Mouse (Mus musculus): Measurements from ENCODE around the gene Lrrc17.
"Not testable (repeated sequence)": the region's sequence is repeated elsewhere in the genome, so short reads cannot be mapped to it uniquely, and the experiment has no call there.

Lrrc17 gene

DNA sequence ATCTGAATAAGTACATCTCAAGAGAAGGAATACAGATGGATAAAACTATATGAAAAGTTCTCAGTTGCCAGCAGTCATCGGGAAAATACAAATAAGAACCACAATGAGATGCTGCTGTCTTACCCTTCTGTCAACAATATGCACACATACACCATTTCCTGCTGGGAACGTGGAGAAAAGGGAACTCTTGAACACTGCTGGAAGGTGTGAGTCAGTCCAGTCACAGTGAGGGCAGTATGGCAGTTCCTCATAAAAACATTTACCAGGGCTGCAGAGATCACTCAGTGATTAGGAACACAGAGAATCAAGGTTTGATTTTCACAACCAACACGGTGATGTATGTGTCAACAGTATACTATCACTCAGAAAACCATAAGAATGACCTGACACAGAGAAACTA lies 67.6 kb downstream of the Lrrc17 start:
- DNase-seq, result no peak

DNA sequence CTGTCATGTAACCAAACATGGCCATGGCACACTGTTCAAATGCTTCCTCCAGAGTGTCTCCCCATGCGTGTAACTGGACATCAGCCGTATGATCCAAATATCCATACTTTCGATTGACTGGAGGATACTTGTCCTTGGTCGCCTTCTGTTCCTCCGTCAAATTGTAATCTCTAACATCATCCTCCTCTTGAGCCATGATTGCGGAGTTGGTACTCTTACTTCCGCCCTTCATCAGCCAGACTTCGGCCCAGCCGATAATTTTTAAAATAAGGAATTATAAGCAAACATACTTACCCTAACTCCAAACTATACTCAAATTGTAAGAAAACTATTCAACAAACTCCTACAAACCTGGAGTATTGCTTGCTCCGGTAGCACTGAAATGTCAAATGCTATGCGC lies 70.9 kb downstream of the Lrrc17 start:
- not testable (repeated sequence) for DNase-seq

DNA sequence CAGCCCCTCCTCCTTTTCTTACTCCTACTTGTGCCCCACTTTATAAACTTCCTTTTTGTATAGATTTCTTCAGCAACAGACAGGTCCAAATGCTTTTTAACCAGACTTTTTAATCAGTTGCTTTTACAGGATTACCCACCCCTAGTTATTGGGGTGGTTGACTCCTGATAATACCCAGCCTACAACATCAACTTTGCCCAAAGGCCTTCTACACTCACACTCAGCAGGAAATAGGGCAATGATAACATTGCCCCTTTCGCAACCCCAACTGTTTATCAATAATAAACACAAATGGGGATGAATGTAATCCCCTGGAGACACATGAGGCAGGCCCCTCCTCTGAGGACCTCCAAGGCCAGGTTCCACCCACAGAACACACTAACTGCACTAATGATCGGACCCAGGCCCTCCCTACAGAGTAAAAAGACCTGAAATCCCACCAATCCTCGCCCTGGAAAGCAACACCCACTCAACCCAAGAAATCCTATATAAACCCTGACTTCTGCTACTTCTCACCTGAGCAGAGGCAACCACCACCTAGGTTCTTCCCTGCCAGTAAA lies 73.2 kb downstream of the Lrrc17 start:
- DNase-seq, result no peak
